Mouse (Mus musculus): ENCODE results near the gene Polq.
"Not testable (repeated sequence)": the region's sequence is repeated elsewhere in the genome, so short reads cannot be mapped to it uniquely, and the experiment has no call there.

The Polq gene

GRCm38 (mm10) chr16:37094169-37094833 lies 82.7 kb downstream of the Polq start:
- DNase-seq (ENCODE audit: extremely low read depth, insufficient read length, low spot score) = no peak

DNA sequence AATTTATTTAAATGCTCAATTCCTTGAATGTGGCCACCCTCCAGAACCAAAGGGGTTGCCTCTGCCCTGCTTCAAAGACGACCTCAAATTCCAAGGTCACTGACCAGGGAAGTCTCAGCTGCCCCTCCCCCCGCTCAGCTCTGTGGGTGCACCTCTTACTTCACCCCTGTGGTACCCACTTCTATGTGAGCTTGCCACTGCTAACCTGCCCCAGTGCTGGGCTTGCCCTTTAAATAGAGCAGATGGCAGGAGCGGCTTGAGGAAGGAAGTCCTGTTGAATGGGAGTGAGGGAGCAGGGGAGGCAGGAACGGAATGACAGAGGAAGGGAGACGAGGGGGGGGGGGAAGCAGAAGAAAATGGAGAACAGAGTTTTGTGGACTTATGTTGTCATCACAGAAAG lies 97.2 kb downstream of the Polq start:
- DNase-seq (ENCODE audit: extremely low read depth, insufficient read length, low spot score) = no peak

- DNase-seq (ENCODE audit: extremely low read depth, insufficient read length, low spot score) = peak; percentile 11
Observed at GRCm38 (mm10) chr16:37109285-37109684, 97.7 kb downstream of the Polq start.

GRCm38 (mm10) chr16:37125190-37125589 lies 113.6 kb downstream of the Polq start:
- not testable (repeated sequence) for DNase-seq (ENCODE audit: extremely low read depth, insufficient read length, low spot score)

All from 3134 (cell line).